Mouse (Mus musculus) heart, embryonic 13.5 days (tissue): ENCODE results near the gene Lrrn4. TPM values are rescaled to one million over a fixed set of nuclear protein-coding genes. Genes with fewer than 3 reads are reported as not detected.

Experiments
- ATAC-seq: fragments of 200-750 bp; cut with Nextera tagmentation; 2 replicates; pipeline ENCODE4 v1.8.0; 2017; ENCODE audit warnings: moderate TSS enrichment; ENCODE audit not compliant: insufficient number of reproducible peaks, low FRiP score, low TSS enrichment; ENCODE audit errors: extremely low read depth
- H3K27ac ChIP-seq: fragments of 300-500 bp; sonication (generic); replicated peaks from 2 replicates; pipeline ENCODE4 v1.5.1; 2015; ENCODE audit warnings: moderate library complexity, mild to moderate bottlenecking, inconsistent platforms
- H3K27me3 ChIP-seq: fragments of 300-500 bp; sonication (generic); replicated peaks from 2 replicates; pipeline ENCODE4 v1.6.1; 2015; ENCODE audit warnings: mild to moderate bottlenecking, inconsistent platforms
- H3K36me3 ChIP-seq: fragments of 300-500 bp; sonication (generic); 2 replicates; pipeline ENCODE4 v1.6.1; 2015; ENCODE audit warnings: mild to moderate bottlenecking, inconsistent platforms
- H3K4me1 ChIP-seq: fragments of 300-500 bp; sonication (generic); 2 replicates; pipeline ENCODE4 v1.6.1; 2015; ENCODE audit warnings: inconsistent platforms
- H3K4me2 ChIP-seq: fragments of 300-500 bp; sonication (generic); 2 replicates; pipeline ENCODE4 v1.6.1; 2015; ENCODE audit warnings: inconsistent platforms, mild to moderate bottlenecking, moderate library complexity
- H3K4me3 ChIP-seq: fragments of 300-500 bp; sonication (generic); 2 replicates; pipeline ENCODE4 v1.5.1; 2015; ENCODE audit warnings: moderate library complexity, mild to moderate bottlenecking, inconsistent platforms
- H3K9ac ChIP-seq: fragments of 300-500 bp; sonication (generic); 2 replicates; pipeline ENCODE4 v1.6.1; 2015; ENCODE audit warnings: inconsistent platforms, mild to moderate bottlenecking, moderate library complexity
- H3K9me3 ChIP-seq: fragments of 300-500 bp; sonication (generic); 2 replicates; pipeline ENCODE4 v1.6.1; 2016; ENCODE audit warnings: inconsistent platforms
- WGBS: fragments of 180-500 bp; shearing (Covaris S2); methylation state at CpG from one replicate; pipeline ENCODE4 v1.1.7; 2015; ENCODE audit warnings: mixed read lengths; 5-methylcytosine and 5-hydroxymethylcytosine counted together
- polyA plus RNA-seq: library from polyadenylated mRNA; unstranded; fragments of >200 nt; fragmentation: Nextera tagmentation; extraction: Ambion mirVana; gene quantifications from 2 replicates; pipeline ENCODE4 v1.2.1, GENCODE M21; 2015

Gene Lrrn4
- polyA plus RNA-seq = 12.7 and 18.3 TPM in 2 replicates

- no peak for ATAC-seq
- 0 out of 2 replicates have a peak within 1 kb of the TSS, but pooled peaks have one; percentile 5 for H3K27ac ChIP-seq
- peak within 1 kb of the TSS; percentile 62 for H3K4me3 ChIP-seq
- H3K9me3 ChIP-seq = no peaks in the 10 kb centered on the region
- 13% methylated on average over 12 of the region's 12 CpGs for WGBS
- peak within 1 kb of the TSS; percentile 93 for H3K4me2 ChIP-seq
- H3K36me3 ChIP-seq = no peaks in the 10 kb centered on the region
- H3K27me3 ChIP-seq = peaks cover 60% of the 10 kb centered on the region
- H3K9ac ChIP-seq = peak within 1 kb of the TSS; percentile 76
- H3K4me1 ChIP-seq = peaks cover 30% of the 10 kb centered on the region
Measured at GRCm38 (mm10) chr2:132880844-132881645, at the start of gene Lrrn4. Lrrn4 (minus strand) TSS chr2:132880891.

- no peak overlapping the region for H3K27ac ChIP-seq
- H3K4me1 ChIP-seq = no peaks in the 10 kb centered on the region
- no peaks in the 10 kb centered on the region for H3K36me3 ChIP-seq
- no peak overlapping the region for H3K9ac ChIP-seq
- no peaks in the 10 kb centered on the region for H3K27me3 ChIP-seq
- ATAC-seq = no peak
- WGBS = 63% methylated on average over 2 of the region's 2 CpGs
- H3K4me2 ChIP-seq = no peak overlapping the region
- H3K9me3 ChIP-seq = no peaks in the 10 kb centered on the region
- H3K4me3 ChIP-seq = no peak overlapping the region
Measured at GRCm38 (mm10) chr2:132928999-132929398, 48.3 kb upstream of the Lrrn4 start.

- Histone ChIP-seq H3K9ac (no peak overlapping the region), H3K27me3 (no peaks in the 10 kb centered on the region), H3K4me1 (0 out of 2 replicates have a peak, but pooled peaks cover 4% of the 10 kb centered on the region), H3K9me3 (no peaks in the 10 kb centered on the region), H3K36me3 (no peaks in the 10 kb centered on the region), H3K27ac (no peak overlapping the region), H3K4me2 (no peak overlapping the region), H3K4me3 (no peak overlapping the region)
- no peak for ATAC-seq
- WGBS = 46% methylated on average over 2 of the region's 2 CpGs
Measured at GRCm38 (mm10) chr2:132927871-132928270, 47.2 kb upstream of the Lrrn4 start.

- no peak overlapping the region for H3K27ac ChIP-seq
- no peaks in the 10 kb centered on the region for H3K9me3 ChIP-seq
- 0 out of 2 replicates have a peak, but pooled peaks cover 4% of the 10 kb centered on the region for H3K4me1 ChIP-seq
- WGBS = 69% methylated on average over 2 of the region's 2 CpGs
- no peak overlapping the region for H3K9ac ChIP-seq
- H3K36me3 ChIP-seq = no peaks in the 10 kb centered on the region
- no peak for ATAC-seq
- H3K4me3 ChIP-seq = no peak overlapping the region
- no peaks in the 10 kb centered on the region for H3K27me3 ChIP-seq
- H3K4me2 ChIP-seq = no peak overlapping the region
Measured at GRCm38 (mm10) chr2:132927298-132927697, 46.6 kb upstream of the Lrrn4 start.

- no peak for ATAC-seq
- no peaks in the 10 kb centered on the region for H3K36me3 ChIP-seq
- no peaks in the 10 kb centered on the region for H3K27me3 ChIP-seq
- H3K27ac ChIP-seq = no peak overlapping the region
- H3K4me1 ChIP-seq = 0 out of 2 replicates have a peak, but pooled peaks cover 4% of the 10 kb centered on the region
- H3K9me3 ChIP-seq = no peaks in the 10 kb centered on the region
- no peak overlapping the region for H3K9ac ChIP-seq
- H3K4me3 ChIP-seq = no peak overlapping the region
- WGBS = 36% methylated on average over 8 of the region's 8 CpGs
- H3K4me2 ChIP-seq = no peak overlapping the region
Measured at GRCm38 (mm10) chr2:132923290-132924085, 42.8 kb upstream of the Lrrn4 start.

- Histone ChIP-seq H3K27me3 (no peaks in the 10 kb centered on the region), H3K4me3 (no peak overlapping the region), H3K4me2 (no peak overlapping the region), H3K9me3 (no peaks in the 10 kb centered on the region), H3K9ac (no peak overlapping the region), H3K27ac (no peak overlapping the region), H3K4me1 (0 out of 2 replicates have a peak, but pooled peaks cover 4% of the 10 kb centered on the region), H3K36me3 (no peaks in the 10 kb centered on the region)
- ATAC-seq = no peak
- WGBS = 71% methylated on average over 9 of the region's 9 CpGs
Measured at GRCm38 (mm10) chr2:132922076-132922873, 41.6 kb upstream of the Lrrn4 start.

GRCm38 (mm10) chr2:132914785-132915184 is 34.1 kb upstream of the Lrrn4 start:
- Histone ChIP-seq H3K4me3 (no peak overlapping the region), H3K36me3 (no peaks in the 10 kb centered on the region), H3K27me3 (no peaks in the 10 kb centered on the region), H3K4me1 (no peaks in the 10 kb centered on the region), H3K9me3 (peaks cover 4% of the 10 kb centered on the region; the same call in 1 of the 2 replicates), H3K9ac (no peak overlapping the region), H3K4me2 (no peak overlapping the region), H3K27ac (no peak overlapping the region)
- WGBS = 58% methylated on average over 1 of the region's 1 CpGs
- ATAC-seq = no peak

GRCm38 (mm10) chr2:132906763-132907162 is 26.1 kb upstream of the Lrrn4 start:
- Histone ChIP-seq H3K4me2 (no peak overlapping the region), H3K36me3 (no peaks in the 10 kb centered on the region), H3K4me3 (no peak overlapping the region), H3K27me3 (peaks cover 2% of the 10 kb centered on the region; the same call in 1 of the 2 replicates), H3K9me3 (peaks cover 3% of the 10 kb centered on the region; the same call in 1 of the 2 replicates), H3K9ac (no peak overlapping the region), H3K4me1 (no peaks in the 10 kb centered on the region), H3K27ac (no peak overlapping the region)
- WGBS = 21% methylated on average over 8 of the region's 8 CpGs
- ATAC-seq = no peak

GRCm38 (mm10) chr2:132904961-132905360 is 24.3 kb upstream of the Lrrn4 start:
- H3K27me3 ChIP-seq = peaks cover 2% of the 10 kb centered on the region; the same call in 1 of the 2 replicates
- H3K4me3 ChIP-seq = no peak overlapping the region
- no peak overlapping the region for H3K9ac ChIP-seq
- ATAC-seq = no peak
- no peak overlapping the region for H3K27ac ChIP-seq
- WGBS = 45% methylated on average over 2 of the region's 2 CpGs
- no peaks in the 10 kb centered on the region for H3K4me1 ChIP-seq
- no peaks in the 10 kb centered on the region for H3K9me3 ChIP-seq
- H3K36me3 ChIP-seq = no peaks in the 10 kb centered on the region
- H3K4me2 ChIP-seq = no peak overlapping the region

- Histone ChIP-seq H3K27me3 (peaks cover 2% of the 10 kb centered on the region; the same call in 1 of the 2 replicates), H3K36me3 (no peaks in the 10 kb centered on the region), H3K4me2 (no peak overlapping the region), H3K4me1 (no peaks in the 10 kb centered on the region), H3K27ac (no peak overlapping the region), H3K9ac (no peak overlapping the region), H3K9me3 (no peaks in the 10 kb centered on the region), H3K4me3 (no peak overlapping the region)
- no peak for ATAC-seq
- WGBS = 36% methylated on average over 3 of the region's 3 CpGs
Measured at GRCm38 (mm10) chr2:132903498-132903897, 22.8 kb upstream of the Lrrn4 start.

GRCm38 (mm10) chr2:132902056-132902455 is 21.4 kb upstream of the Lrrn4 start:
- Histone ChIP-seq H3K27me3 (no peaks in the 10 kb centered on the region), H3K4me1 (no peaks in the 10 kb centered on the region; the same call in 1 of the 2 replicates), H3K9me3 (no peaks in the 10 kb centered on the region), H3K4me3 (no peak overlapping the region), H3K36me3 (no peaks in the 10 kb centered on the region), H3K27ac (no peak overlapping the region), H3K9ac (no peak overlapping the region), H3K4me2 (no peak overlapping the region)
- WGBS = 70% methylated on average over 3 of the region's 4 CpGs
- ATAC-seq = no peak
